Mouse (Mus musculus) retina, postnatal 1 day (tissue): ENCODE measurements around the gene Sult1e1.

Source experiments
- DNase-seq: peaks from one replicate; pipeline ENCODE4 v3.0.0-alpha.2; 2012

The Sult1e1 gene

DNA sequence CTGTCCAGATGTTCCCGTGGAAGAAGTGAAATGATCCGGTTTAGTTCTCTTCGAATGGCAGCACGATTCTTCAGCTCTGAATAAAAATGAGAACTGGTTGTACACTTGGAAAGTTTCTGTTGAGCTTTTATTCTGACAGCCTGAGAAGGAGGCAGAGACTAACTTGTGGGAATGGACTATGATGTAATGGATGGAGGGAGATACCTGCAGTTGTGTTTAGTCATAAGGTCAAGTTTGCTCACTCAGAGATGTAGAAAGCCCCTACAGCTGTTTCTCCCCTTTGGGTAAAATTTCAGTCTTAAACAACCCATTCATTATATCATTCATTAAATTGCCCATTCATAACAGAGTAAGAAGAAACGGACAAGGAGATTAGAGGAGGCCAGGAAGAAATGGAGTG, at the start of gene Sult1e1:
Sult1e1 (minus strand) TSS at position 101 of the 400 bp plus-strand sequence.
- no peak for DNase-seq

DNA sequence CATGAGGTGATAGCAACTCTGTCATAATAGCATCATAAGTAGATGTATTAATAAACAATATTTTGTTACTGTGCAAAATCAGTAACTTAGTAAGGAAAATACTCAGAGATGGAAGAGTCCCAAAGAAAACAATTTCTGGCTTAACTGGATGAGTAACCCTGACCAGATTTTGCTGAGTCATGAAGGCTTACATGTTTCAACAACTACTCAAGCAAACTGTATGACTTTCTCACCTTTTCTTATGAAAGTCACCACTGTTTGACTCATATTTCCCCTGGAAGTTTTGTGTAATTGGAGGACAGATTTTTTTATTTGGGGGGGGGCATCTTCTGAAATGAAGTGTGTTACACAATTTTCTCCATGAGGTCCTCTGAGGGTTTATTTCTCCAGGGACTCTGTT, 31.3 kb upstream of the Sult1e1 start:
- DNase-seq, result no peak

DNA sequence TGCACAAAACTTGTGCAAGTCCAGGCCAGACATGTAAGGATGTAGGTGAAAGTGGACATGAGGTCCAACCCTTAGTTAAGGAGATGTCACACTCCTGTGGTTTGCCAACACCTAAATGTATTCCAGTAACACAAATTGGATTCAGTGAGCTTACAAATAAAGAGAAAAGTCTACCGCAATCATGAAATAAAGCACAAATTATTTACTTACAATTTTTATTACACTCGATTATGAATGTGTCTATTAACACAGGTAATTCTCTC, 23.7 kb upstream of the Sult1e1 start:
- no peak for DNase-seq

DNA sequence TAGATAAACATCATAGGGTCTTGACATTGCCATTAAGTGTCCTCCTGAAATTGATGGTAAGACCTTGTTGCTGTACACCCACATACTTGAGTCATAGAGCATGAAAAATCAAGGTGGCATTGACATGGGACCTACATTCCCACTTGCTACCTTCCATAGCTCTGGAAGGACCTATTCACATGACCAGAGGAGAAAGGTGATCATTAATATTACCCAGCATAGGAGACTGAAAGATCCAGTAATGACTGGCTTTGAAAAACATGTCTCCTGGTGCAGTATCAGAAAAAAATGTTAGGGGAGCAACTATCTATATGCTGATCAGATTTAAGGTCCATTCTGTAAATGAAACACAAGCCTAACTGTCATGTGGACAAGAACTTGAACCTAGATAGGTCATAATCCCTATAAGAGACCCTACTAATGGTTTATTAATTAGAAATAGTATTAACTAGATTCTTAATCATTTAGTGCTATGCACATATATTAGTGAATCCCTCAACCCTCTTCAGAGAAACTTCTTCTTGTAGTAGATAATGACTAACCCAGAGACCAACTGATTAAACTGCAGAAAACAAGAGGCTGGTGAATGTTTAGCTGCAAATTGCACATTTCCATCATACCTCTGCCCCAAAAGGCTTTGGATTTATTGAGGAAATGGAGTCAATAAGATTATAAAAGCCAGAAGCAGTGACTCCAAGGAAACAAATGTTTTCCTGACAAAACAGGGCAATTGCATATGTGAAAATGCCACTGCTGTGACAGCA, 23.2 kb upstream of the Sult1e1 start:
- no peak for DNase-seq

DNA sequence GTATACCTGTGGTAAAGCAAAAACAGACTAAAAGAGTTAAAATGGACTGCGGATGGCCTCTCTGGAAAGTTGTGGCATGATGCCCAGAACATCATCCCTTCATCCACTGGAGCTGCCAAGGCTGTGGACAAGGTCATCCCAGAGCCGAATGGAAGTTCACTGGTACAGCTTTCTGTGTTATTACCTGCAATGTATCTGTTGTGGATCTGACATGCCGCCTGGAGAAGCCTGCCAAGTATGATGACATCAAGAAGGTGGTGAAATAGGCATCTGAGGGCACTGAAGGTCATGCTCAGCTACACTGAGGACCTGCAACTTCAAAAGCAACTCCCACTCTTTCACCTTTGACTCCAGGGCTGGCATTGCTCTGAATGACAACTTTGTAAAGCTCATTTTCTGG, 9.6 kb upstream of the Sult1e1 start:
- no peak for DNase-seq

DNA sequence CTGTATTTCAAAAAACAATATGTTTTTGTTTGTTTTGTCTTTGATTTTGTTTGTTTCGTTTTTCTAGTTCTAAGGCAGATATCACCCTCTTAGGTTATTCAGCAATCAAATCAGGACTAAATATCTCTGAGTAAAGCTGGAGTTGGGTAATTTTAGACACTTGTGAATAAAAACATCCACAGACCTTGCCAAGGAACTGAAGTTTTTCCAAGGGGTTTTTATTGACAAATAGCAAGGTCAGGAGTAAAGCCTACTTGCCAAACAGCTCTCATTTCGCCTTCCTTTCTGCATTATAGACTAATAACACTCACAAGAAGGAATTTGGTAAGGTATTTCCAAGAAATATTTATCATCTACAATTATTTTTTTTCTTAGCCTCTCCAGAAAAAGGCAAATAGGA, 6.5 kb upstream of the Sult1e1 start:
- DNase-seq, result no peak

DNA sequence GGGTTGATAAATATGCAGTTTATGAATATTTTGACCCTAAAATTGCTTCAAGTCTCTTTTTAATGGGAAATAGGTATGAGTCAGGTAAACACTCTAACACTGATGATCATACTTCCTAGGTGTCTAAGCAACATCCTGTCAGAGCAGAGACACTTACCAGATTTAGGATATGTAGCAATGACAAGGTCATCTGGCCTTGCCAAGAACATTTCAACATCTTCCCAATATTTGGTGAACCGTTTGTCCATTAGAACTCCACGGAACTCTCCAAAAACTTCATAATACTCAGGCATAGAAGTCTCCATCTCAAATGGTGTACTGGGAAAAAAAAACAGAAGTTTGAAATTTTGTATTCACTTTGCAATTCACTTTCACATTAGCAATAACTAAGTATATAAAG, 1.5 kb downstream of the Sult1e1 start:
- no peak for DNase-seq

DNA sequence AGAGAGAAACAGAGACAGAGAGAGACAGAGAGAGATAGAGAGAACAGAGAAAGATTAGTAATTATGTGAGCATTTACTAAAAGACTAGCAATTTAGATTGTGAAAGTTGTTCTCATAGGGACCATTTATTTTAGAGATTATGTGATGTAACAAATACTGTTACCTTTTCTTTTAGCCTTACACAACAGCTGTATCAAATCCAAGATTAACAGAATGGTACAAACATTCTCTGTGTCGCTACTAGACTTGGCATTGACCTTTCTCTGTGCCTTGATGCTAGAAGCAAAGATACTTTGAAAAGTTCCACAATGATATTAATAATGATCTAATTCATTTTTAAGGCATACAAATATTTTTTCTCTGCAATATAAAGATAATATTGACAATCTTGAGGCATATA, 11.0 kb downstream of the Sult1e1 start:
- DNase-seq, result no peak

DNA sequence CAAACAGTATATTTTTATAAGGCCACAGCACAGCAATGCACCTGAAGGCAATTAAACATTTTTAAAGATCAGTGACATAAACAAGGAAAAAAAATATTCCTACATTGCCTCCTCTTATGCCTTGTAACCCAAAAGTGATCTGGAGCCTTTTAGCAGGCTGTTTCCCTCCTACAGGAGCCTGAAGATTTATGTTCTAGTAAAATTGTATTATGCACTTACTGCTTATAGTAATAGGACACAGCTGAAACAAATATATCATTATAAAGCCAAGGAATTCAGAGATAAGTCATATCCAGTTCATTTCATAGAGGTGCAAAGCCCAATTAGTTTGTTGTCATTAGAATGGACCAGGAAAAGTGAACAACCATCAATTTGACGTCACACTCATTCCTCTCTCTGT, 17.2 kb downstream of the Sult1e1 start:
- DNase-seq, result no peak

DNA sequence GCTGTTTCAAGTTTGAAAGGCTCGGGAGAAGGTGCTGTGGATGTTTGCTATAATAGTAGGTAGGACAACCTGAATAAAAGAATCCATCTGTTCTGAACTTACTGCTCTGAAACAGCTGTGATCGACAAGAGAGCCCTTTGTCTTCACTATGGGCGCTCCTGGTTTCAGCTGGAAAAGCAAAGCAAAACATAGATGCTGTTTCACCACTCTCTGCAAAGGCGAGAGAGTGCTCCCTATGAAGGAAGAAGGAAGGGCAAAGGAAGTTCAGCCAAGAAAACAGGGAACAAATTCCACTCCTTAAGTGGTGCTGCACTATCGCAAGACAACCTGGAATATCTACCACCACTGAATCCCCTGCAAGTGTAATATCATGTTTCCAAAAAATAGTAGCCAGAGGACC, 17.9 kb downstream of the Sult1e1 start:
- no peak for DNase-seq

DNA sequence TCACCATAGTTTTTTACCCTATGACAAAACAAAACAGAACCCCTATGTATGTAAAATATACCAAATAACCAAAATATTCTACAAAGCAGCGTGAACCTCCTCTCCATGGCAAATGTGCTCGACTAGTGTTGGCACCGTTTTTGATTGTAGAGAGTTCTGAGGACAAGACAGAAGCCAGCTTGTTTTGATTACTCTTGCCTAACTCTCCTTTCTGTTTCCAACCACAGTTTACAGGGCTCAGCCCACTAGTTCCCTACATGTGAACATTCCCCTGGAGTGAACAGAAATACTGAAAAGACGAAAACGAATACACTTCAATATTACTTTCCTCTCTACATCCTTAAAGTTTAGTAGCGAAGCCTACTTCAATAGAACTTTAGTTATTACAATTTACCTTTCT, 18.6 kb downstream of the Sult1e1 start:
- DNase-seq, result no peak

DNA sequence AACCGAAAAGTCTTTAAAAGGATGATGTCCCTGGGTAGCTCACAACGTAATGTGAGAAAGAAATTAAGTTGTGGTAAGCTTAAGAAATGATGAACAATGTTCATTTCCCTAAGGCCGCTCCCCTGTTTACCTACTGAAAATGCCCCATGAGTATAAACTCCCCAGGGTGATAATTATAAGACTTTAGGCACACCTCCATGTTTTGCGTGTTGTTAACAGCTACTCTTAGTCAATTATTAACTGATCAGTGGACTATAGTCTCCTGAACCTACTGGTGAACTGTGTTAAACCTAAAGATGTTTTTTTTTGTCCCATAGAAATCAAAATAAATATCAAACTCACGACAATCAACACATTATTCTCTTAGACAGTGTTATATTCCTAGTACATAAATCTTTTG, 22.5 kb downstream of the Sult1e1 start, which contains the start of gene Sult1d1:
Sult1d1 (minus strand) TSS at position 183 of the 400 bp plus-strand sequence.
- DNase-seq, result no peak

DNA sequence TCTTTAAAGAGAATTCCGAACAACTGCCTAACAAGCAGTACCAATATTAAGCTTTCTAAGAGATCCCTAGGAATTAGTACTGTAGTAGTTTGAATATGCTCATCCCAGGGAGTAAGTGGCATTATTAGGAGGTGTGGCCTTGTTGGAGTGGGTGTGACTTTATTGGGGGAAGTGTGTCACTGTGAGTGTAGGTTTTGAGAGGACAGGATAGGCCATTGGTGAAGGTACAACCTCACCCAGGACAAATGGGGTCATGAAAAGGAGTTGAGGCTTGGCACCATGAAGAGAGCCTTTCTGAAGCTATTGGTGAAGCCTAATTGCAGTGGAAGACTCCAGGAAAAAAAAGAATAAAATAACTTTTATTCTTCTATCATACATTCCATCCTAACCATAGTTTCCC, 24.1 kb downstream of the Sult1e1 start:
- DNase-seq, result no peak

DNA sequence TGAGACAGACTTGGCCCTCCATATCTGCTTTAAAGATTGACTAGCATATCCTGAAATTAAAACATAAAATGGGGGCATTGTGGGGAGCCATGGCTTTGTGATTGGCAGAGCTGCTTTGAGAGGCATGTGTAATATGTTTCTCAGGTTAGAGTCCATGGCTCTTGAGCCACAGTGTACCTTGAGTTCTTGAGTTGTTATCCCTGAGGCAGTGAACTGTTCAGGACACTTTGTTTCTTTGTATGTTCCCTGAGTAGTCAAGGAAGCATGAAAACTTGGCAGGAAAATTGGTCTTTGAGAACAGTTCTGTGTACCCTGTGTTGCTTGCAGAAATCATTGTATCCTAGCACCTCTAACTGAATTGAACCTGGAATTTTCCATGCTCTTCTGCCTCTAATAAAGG, 28.4 kb downstream of the Sult1e1 start:
- no peak for DNase-seq

DNA sequence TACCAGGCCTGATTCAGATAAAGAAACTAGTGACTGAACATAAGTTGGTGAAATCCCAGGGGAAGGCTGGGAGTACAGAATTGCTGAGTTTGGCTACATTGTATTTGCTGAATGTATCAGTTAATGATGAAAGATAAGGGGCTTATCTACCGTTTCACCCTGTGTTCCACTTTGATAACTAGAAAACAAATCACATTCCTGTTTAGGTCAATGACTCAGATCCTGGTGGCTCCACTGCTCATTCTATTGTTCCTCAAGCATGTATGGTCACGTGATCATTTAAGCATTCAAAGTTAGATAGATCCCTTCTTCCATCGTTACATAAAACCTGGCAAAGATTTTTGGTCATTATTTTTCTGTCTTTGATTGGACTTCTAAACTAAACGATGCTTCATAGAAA, 28.9 kb downstream of the Sult1e1 start:
- no peak for DNase-seq

DNA sequence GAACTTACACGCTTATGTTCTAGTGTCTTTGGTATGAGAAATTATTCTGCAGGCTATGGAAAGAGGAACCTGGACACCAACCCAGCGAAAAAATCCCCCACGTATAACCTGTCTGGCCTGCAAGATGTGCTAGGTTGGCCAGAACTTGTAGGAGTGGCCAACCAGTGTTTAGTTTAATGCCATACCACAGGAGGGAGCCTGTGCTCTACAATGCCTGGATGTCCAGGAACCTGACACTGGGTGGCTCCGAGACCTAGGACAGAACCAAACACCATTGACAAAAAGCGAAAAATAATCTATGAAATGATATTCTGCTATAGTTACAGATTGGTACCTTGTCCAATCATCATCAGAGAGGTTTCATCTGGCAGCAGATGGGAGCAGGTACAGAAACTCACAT, 31.2 kb downstream of the Sult1e1 start:
- DNase-seq, result no peak

DNA sequence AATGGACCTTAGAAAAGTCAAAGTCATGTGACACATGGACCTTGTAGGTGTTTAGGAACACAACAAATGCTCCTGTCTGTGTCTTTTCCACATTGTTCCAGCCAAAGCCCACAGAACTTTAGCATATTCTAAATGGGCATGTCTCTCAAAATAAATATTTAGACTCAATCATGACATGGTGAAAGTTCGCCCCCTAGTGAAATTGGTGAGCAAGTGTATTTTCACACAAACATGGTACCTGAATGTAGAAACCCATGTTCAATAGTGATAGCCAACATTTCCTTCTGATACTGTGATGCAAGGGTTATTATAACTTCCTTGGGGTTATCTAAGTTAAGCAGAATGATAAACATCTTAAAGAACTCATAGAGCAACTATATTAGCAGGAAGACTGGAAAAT, 40.5 kb downstream of the Sult1e1 start:
- DNase-seq, result no peak

DNA sequence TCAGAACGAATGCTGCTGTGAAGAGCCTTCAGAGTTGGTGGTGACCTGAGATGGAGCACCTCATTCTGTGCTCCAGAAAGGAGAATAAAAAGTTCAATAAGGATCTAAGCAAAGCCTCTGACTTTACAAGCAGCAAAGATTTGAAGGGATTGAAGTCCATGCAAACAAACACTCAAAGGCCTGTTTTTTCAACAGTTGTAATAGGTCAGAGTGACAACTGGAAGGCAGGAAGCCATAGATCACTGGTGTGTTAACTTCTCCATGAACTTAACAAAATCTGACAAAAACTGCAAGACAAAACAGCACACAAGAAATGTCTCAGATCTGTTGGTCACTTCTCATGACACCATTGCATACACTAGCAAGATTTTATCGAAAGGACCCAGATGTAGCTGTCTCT, 53.3 kb downstream of the Sult1e1 start, which contains the start of gene Sult1b1:
Sult1b1 (minus strand) TSS at position 85 of the 400 bp plus-strand sequence.
- DNase-seq, result no peak

DNA sequence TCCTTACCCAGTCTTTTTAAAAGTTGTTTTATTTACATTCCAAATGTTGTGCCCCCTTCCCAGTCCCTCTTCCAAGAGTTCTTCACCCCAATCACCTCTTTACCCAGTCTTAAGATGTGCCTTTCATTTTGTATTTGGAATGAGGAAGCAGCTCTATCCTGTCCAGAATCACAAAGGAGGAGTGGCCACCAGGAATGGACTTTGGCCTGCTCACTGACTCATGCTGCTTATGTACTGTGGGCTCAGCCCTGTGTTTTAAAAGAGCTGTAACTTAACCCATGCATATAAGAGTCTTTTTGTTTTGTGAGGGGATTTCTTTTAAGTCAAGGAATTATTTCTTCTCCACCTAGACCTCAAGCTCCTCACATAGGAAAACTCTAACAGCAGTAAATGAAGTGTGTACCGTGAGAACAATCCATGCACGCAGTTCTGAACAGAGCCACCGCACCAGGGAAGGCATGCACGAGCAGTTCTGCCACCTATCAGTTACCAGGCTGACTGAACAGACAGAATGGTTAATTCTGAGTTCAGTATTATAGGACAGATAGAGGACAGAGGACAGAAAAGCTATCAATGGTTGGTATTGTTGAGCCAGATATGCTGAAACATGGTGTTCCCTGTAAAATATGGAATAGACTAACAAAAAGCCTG, 55.3 kb downstream of the Sult1e1 start:
- no peak for DNase-seq

DNA sequence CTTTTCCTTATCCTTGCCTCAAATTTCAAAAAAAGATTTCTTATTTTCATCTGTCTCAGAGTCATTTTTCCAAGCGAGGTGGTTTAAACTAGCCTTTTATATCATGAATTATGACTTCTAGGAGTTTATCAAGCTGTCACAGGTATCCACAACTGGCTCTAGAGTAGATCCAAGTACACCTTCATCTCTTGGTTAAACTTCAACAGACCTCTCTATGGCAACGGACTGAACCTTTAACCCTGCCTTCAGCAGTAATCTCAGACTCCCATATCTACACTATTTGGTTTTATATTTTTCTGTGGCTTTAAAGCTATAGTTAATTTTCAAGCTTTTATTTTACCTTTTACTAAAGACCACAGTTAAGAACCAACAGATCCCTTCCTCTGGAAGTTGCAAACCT, 59.1 kb downstream of the Sult1e1 start:
- no peak for DNase-seq
